Comparison of ENCODE assay signal across 16 mouse cellular contexts in the genomic region with DNA sequence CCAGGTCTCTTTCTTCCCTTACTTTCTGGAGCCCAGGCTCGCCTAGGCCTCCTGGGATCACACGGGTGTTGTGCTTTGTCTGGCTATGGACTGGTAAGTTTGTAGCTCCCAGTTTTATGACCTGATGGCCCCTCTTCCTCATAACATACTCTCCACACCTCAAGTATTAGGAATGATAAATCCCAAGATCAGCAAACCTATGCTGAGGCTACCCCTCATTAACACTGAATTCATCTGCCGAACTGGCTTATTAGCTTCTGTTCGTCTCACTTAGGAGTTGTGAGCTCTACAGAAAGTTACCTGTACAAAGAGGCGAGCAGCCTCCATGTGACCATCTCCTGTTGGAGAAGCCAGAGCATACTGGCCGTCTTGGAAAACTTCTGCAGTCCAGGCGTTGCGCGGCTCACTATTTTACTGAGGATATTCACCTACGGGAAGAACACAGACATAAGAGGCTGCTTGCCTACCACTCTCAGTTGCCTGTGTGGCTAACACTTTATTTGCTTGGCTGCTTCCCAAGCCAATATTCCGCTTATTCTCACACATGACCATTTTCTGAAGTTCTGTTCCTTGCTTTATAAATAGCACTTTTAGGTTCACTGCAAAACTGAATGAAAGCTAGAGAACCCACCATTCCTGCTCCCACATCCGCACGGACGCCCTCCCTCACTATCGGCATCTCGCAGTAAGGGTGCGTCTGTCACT.
"Had no signal": no experiment of that assay in that cellular context is flagged by ENCODE, and none has a peak within 500 bp of the region (broad histone marks: within the 10 kb centered on the region; RNA-seq: fewer than 3 reads in every experiment).

No protein-coding gene starts in this region.

- DNase-seq: heart, postnatal 10 days; heart, postnatal 14 days; heart, postnatal 36 days; heart, postnatal 4 days; kidney, adult 11 months; kidney, adult 18-20 months; kidney, adult 2 months; kidney, adult 8-10 months; kidney, adult 9 months; kidney, postnatal 10 days; kidney, postnatal 14 days; kidney, postnatal 25 days; kidney, postnatal 36 days; kidney, postnatal 4 days; layer of hippocampus, adult 9-11 months; layer of hippocampus, postnatal 36 days had no signal
